Mouse (Mus musculus) CH12.LX (cell line): ENCODE results near the gene Trabd2b.

ENCODE experiments used
- CHD1 ChIP-seq: IDR thresholded peaks from 2 replicates; pipeline ENCODE4 v1.6.1; 2012; ENCODE audit warnings: low read depth, low read length, improper control_type of control experiment, inconsistent platforms
- CTCF ChIP-seq, 2 experiments: IDR thresholded peaks in 1 of 2; conservative IDR thresholded peaks in 1 of 2; 2 replicates each; pipeline ENCODE4 v1.5.1; 2011 to 2012; ENCODE audit warnings: low read depth in 2 of 2, low read length in 2 of 2, improper control_type of control experiment in 1 of 2, inconsistent platforms in 1 of 2, mild to moderate bottlenecking in 1 of 2, moderate library complexity in 1 of 2
- E2F4 ChIP-seq: IDR thresholded peaks from 2 replicates; pipeline ENCODE4 v1.6.1; 2011; ENCODE audit warnings: low read depth, low read length, improper control_type of control experiment; ENCODE audit not compliant: insufficient replicate concordance
- IRF4 ChIP-seq: IDR thresholded peaks from 2 replicates; pipeline ENCODE4 v1.6.1; 2014; ENCODE audit warnings: low read depth, mild to moderate bottlenecking, inconsistent platforms, low read length, improper control_type of control experiment
- JUND ChIP-seq: conservative IDR thresholded peaks from 2 replicates; pipeline ENCODE4 v1.6.1; 2011; ENCODE audit warnings: low read depth, low read length, improper control_type of control experiment
- KAT2A ChIP-seq: IDR thresholded peaks from 2 replicates; pipeline ENCODE4 v1.6.1; 2012; ENCODE audit warnings: low read length, improper control_type of control experiment, inconsistent platforms; ENCODE audit not compliant: insufficient replicate concordance
- POLR2A ChIP-seq: IDR thresholded peaks from 2 replicates; pipeline ENCODE4 v1.6.1; 2011; ENCODE audit warnings: low read depth, mild to moderate bottlenecking, improper control_type of control experiment, low read length
- POLR2AphosphoS2 ChIP-seq: IDR thresholded peaks from 2 replicates; pipeline ENCODE4 v1.6.1; 2011; ENCODE audit warnings: low read depth, low read length, improper control_type of control experiment
- RCOR1 ChIP-seq: conservative IDR thresholded peaks from 2 replicates; pipeline ENCODE4 v1.6.1; 2012; ENCODE audit warnings: low read depth, mild to moderate bottlenecking, inconsistent platforms, low read length, improper control_type of control experiment
- USF2 ChIP-seq: conservative IDR thresholded peaks from 2 replicates; pipeline ENCODE4 v1.6.1; 2011; ENCODE audit warnings: low read depth, low read length, improper control_type of control experiment
- ZC3H11A ChIP-seq: IDR thresholded peaks from 2 replicates; pipeline ENCODE4 v1.6.1; 2012; ENCODE audit warnings: low read depth, mild to moderate bottlenecking, inconsistent platforms, low read length, improper control_type of control experiment
- ZMIZ1 ChIP-seq: IDR thresholded peaks from 2 replicates; pipeline ENCODE4 v1.6.1; 2012; ENCODE audit warnings: low read depth, mild to moderate bottlenecking, inconsistent platforms, low read length, improper control_type of control experiment
- ZNF384 ChIP-seq: IDR thresholded peaks from 2 replicates; pipeline ENCODE4 v1.6.1; 2012; ENCODE audit warnings: low read depth, low read length, improper control_type of control experiment, inconsistent platforms

- no peak for TF ChIP-seq KAT2A
- no peak for TF ChIP-seq ZNF384
- TF ChIP-seq IRF4, result no peak
- no peak for TF ChIP-seq CHD1
- no peak for TF ChIP-seq CTCF (conservative IDR thresholded peaks at IDR 0.05 in 1 of 2, IDR thresholded peaks at IDR 0.05 in 1 of 2; ENCODE audit: low read depth in 2 of 2, low read length in 2 of 2)
- no peak for TF ChIP-seq POLR2A
- no peak for TF ChIP-seq USF2
- no peak for TF ChIP-seq JUND
- no peak for TF ChIP-seq RCOR1
- no peak for TF ChIP-seq E2F4
- TF ChIP-seq ZMIZ1, result no peak
- TF ChIP-seq POLR2AphosphoS2, result no peak
- TF ChIP-seq ZC3H11A, result no peak
These were observed 240.5 kb downstream of the Trabd2b start for GRCm38 (mm10) chr4:114646825-114647681.
